In genomic region chr3:20538492-20539004, GRCm38 (mm10) we compare ENCODE assay signal across 26 mouse cellular contexts.
A peak's percentile ranks its signal among the peaks of the same experiment; 100 is the strongest.
DNase-seq lines count a peak whose midpoint lies in the region; ATAC-seq and TF ChIP-seq lines count a peak whose summit lies in the region.
"Had no signal": no experiment of that assay in that cellular context is flagged by ENCODE, and none has a peak within 500 bp of the region (broad histone marks: within the 10 kb centered on the region; RNA-seq: fewer than 3 reads in every experiment).

No protein-coding gene starts in this region.

- peaks cover 3% of the 10 kb centered on the region; the same call in 1 of the 2 replicates for H3K9me3 ChIP-seq in lung, embryonic 14.5 days (ENCODE audit: low read depth, low read length)
- H3K9me3 ChIP-seq in stomach, embryonic 14.5 days (ENCODE audit: control insufficient read depth, low read depth, low read length) = no peaks in the 10 kb centered on the region; the same call in 1 of the 2 replicates
- H3K9me3 ChIP-seq in stomach, postnatal 0 days (ENCODE audit: control insufficient read depth, low read length) = no peaks in the 10 kb centered on the region
- H3K9me3 ChIP-seq: embryonic facial prominence, embryonic 12.5 days; embryonic facial prominence, embryonic 15.5 days; heart, embryonic 10.5 days; heart, embryonic 13.5 days had no signal

- H3K27ac ChIP-seq in lung, embryonic 14.5 days (ENCODE audit: low read depth) = peak overlapping the region; percentile 65; the same call in 1 of the 2 replicates
- no peak overlapping the region for H3K27ac ChIP-seq in stomach, embryonic 14.5 days (ENCODE audit: low read length)
- H3K27ac ChIP-seq in stomach, postnatal 0 days (replicated peaks) = no peak overlapping the region
- H3K27ac ChIP-seq in macrophage = 0 out of 2 replicates have a peak overlapping the region, but pooled peaks have one; percentile 15
- H3K27ac ChIP-seq: embryonic facial prominence, embryonic 12.5 days; embryonic facial prominence, embryonic 15.5 days; heart, adult 2 months; heart, embryonic 10.5 days; heart, embryonic 13.5 days; hindbrain, embryonic 14.5 days; hindbrain, postnatal 0 days had no signal

- 30% methylated on average over 4 of the region's 4 CpGs for WGBS in lung, embryonic 14.5 days
- WGBS in lung, adult 2 months = 49% methylated on average over 4 of the region's 4 CpGs
- 36% methylated on average over 4 of the region's 4 CpGs for WGBS in stomach, embryonic 14.5 days
- WGBS in stomach, postnatal 0 days = 55% methylated on average over 4 of the region's 4 CpGs
- 80% methylated on average over 4 of the region's 4 CpGs for WGBS in macrophage (ENCODE audit: missing documents)

- no peak for TF ChIP-seq POLR2A in lung, adult 2 months (IDR thresholded peaks at IDR 0.05; ENCODE audit: borderline replicate concordance, extremely low read depth, low read depth, low read length)

- no peaks in the 10 kb centered on the region for H3K79me2 ChIP-seq in macrophage (ENCODE audit: inconsistent target)

- H3K27me3 ChIP-seq in lung, embryonic 14.5 days (ENCODE audit: insufficient read depth, low read length) = no peaks in the 10 kb centered on the region
- no peaks in the 10 kb centered on the region for H3K27me3 ChIP-seq in stomach, embryonic 14.5 days (ENCODE audit: control insufficient read depth, insufficient read depth, low read length)
- no peaks in the 10 kb centered on the region for H3K27me3 ChIP-seq in stomach, postnatal 0 days (ENCODE audit: control insufficient read depth, insufficient read depth, low read length)
- H3K27me3 ChIP-seq: embryonic facial prominence, embryonic 12.5 days; embryonic facial prominence, embryonic 15.5 days; heart, embryonic 13.5 days had no signal

- no peak overlapping the region for H3K4me3 ChIP-seq in lung, embryonic 14.5 days (ENCODE audit: low read depth, low read length)
- no peak overlapping the region for H3K4me3 ChIP-seq in lung, adult 2 months (replicated peaks; ENCODE audit: extremely low read depth, low read depth, low read length)
- H3K4me3 ChIP-seq in stomach, embryonic 14.5 days (ENCODE audit: low read depth, low read length) = no peak overlapping the region
- no peak overlapping the region for H3K4me3 ChIP-seq in stomach, postnatal 0 days (ENCODE audit: low read depth, low read length)
- no peak overlapping the region for H3K4me3 ChIP-seq in macrophage (ENCODE audit: inconsistent target)
- H3K4me3 ChIP-seq: embryonic facial prominence, embryonic 12.5 days; embryonic facial prominence, embryonic 15.5 days; heart, adult 2 months; heart, embryonic 10.5 days; heart, embryonic 13.5 days had no signal

- H3K9ac ChIP-seq in lung, embryonic 14.5 days = no peak overlapping the region
- H3K9ac ChIP-seq in stomach, embryonic 14.5 days (replicated peaks; ENCODE audit: low read depth, low read length) = no peak overlapping the region
- no peak overlapping the region for H3K9ac ChIP-seq in stomach, postnatal 0 days (ENCODE audit: low read length)
- H3K9ac ChIP-seq: embryonic facial prominence, embryonic 12.5 days; embryonic facial prominence, embryonic 15.5 days; forebrain, postnatal 0 days; heart, embryonic 13.5 days; hindbrain, embryonic 14.5 days had no signal

- TF ChIP-seq CTCF in lung, embryonic 14.5 days (IDR thresholded peaks at IDR 0.05; ENCODE audit: low read depth) = no peak
- no peak for TF ChIP-seq CTCF in lung, adult 2 months (IDR thresholded peaks at IDR 0.05; ENCODE audit: insufficient read depth, low read length)
- no peak for TF ChIP-seq CTCF in stomach, postnatal 0 days (IDR thresholded peaks at IDR 0.05; ENCODE audit: low read depth)

- H3K4me1 ChIP-seq in lung, embryonic 14.5 days (ENCODE audit: insufficient read depth) = no peaks in the 10 kb centered on the region
- no peaks in the 10 kb centered on the region for H3K4me1 ChIP-seq in lung, adult 2 months (ENCODE audit: control insufficient read depth, insufficient read depth, low read length)
- no peaks in the 10 kb centered on the region; the same call in 1 of the 2 replicates for H3K4me1 ChIP-seq in stomach, embryonic 14.5 days (ENCODE audit: control insufficient read depth, insufficient read depth, low read length)
- H3K4me1 ChIP-seq in stomach, postnatal 0 days (replicated peaks; ENCODE audit: control insufficient read depth, insufficient read depth) = no peaks in the 10 kb centered on the region
- H3K4me1 ChIP-seq: embryonic facial prominence, embryonic 12.5 days; embryonic facial prominence, embryonic 15.5 days; heart, embryonic 10.5 days; heart, embryonic 13.5 days had no signal

- TF ChIP-seq EP300 in stomach, postnatal 0 days (optimal IDR thresholded peaks at IDR 0.05) = no peak

- peak; percentile 77 for ATAC-seq in lung, embryonic 14.5 days (ENCODE audit: insufficient read depth)
- peak; percentile 88; the same call in 1 of the 2 replicates for ATAC-seq in stomach, embryonic 14.5 days (ENCODE audit: insufficient number of reproducible peaks, insufficient read depth, low FRiP score, low read depth)
- ATAC-seq in stomach, postnatal 0 days (ENCODE audit: low FRiP score, low TSS enrichment) = no peak
- ATAC-seq: activated CD4-positive, CD25-positive, alpha-beta regulatory T cell, adult 4 months; CD4-positive, CD25-positive, alpha-beta regulatory T cell, adult 4 months; forebrain, embryonic 14.5 days; forebrain, postnatal 0 days; hindbrain, postnatal 0 days had no signal

- peak; percentile 78 for DNase-seq in lung, embryonic 14.5 days
- DNase-seq in lung, adult 2 months = no peak
- DNase-seq in stomach, postnatal 0 days (ENCODE audit: low spot score) = no peak
- no peak for DNase-seq in cerebellum, postnatal 25 days
- DNase-seq in heart, adult 18-20 months = no peak
- DNase-seq: adrenal gland, adult 8-10 months; adrenal gland, postnatal 25 days; cerebellum, adult 18-20 months; cerebellum, adult 9-10 months; cerebellum, postnatal 14 days; forebrain, postnatal 0 days; gastrocnemius, postnatal 25 days; heart, adult 2 months; heart, postnatal 14 days; heart, postnatal 4 days had no signal

- no peak overlapping the region for H3K4me2 ChIP-seq in lung, embryonic 14.5 days
- H3K4me2 ChIP-seq in stomach, embryonic 14.5 days (replicated peaks; ENCODE audit: low read depth, low read length) = no peak overlapping the region
- H3K4me2 ChIP-seq in stomach, postnatal 0 days (replicated peaks; ENCODE audit: low read depth) = no peak overlapping the region
- H3K4me2 ChIP-seq: embryonic facial prominence, embryonic 12.5 days; embryonic facial prominence, embryonic 15.5 days; heart, embryonic 13.5 days; hindbrain, embryonic 14.5 days had no signal

- no peaks in the 10 kb centered on the region for H3K36me3 ChIP-seq in lung, embryonic 14.5 days (ENCODE audit: insufficient read depth)
- no peaks in the 10 kb centered on the region for H3K36me3 ChIP-seq in stomach, embryonic 14.5 days (ENCODE audit: control insufficient read depth, insufficient read depth, low read length)
- H3K36me3 ChIP-seq in stomach, postnatal 0 days (ENCODE audit: control insufficient read depth, insufficient read depth, low read length) = no peaks in the 10 kb centered on the region
- no peaks in the 10 kb centered on the region for H3K36me3 ChIP-seq in macrophage (ENCODE audit: inconsistent target)
- H3K36me3 ChIP-seq: embryonic facial prominence, embryonic 12.5 days; embryonic facial prominence, embryonic 15.5 days; heart, embryonic 10.5 days; heart, embryonic 13.5 days had no signal

Comparison
In these comparisons a context has a peak if more than half of its experiments do, and no peak if none do; other contexts are left out.
1. H3K27ac ChIP-seq: peak in lung, embryonic 14.5 days (single experiment) and macrophage (single experiment); none in stomach, embryonic 14.5 days (single experiment) and stomach, postnatal 0 days (single experiment).